Mouse (Mus musculus): ENCODE data around the gene Cpne6. TPM values are rescaled to one million over a fixed set of nuclear protein-coding genes. Genes with fewer than 3 reads are reported as not detected.

The Cpne6 gene
- total RNA-seq, 2 experiments from 2014 or later: 0.16 TPM; not detected in 1

Other genes starting within 250 kb of the Cpne6 start
- 10 to 100 TPM; 30.5 to 40.5 TPM for gene Dhrs4, start 31.7 kb upstream of the Cpne6 start, total RNA-seq (2021)
- 1 to 10 TPM in 1 of 2 experiments, under 1 TPM in 1; 0.74 to 1.3 TPM for gene Carmil3, start 19.8 kb upstream of the Cpne6 start, total RNA-seq (2021)
- not detected for gene Nrl, start 14.5 kb downstream of the Cpne6 start, total RNA-seq (2021)
- gene Pck2, start 29.8 kb downstream of the Cpne6 start, total RNA-seq (2021): 10 to 100 TPM; 11.5 to 13.8 TPM
- gene Dcaf11, start 49.6 kb downstream of the Cpne6 start, total RNA-seq (2021): 10 to 100 TPM; 76.5 to 87.8 TPM
- not detected for gene A730061H03Rik, start 50.0 kb downstream of the Cpne6 start, total RNA-seq (2021)
- gene Fitm1, start 65.2 kb downstream of the Cpne6 start, total RNA-seq (2021): 100 to 1,000 TPM; 415 to 455 TPM
- 10 to 100 TPM; 48.3 to 49.7 TPM for gene Psme1, start 67.7 kb downstream of the Cpne6 start, total RNA-seq (2021)
- 10 to 100 TPM; 38.6 to 39.4 TPM for gene Emc9, start 74.9 kb downstream of the Cpne6 start, total RNA-seq (2021)
- gene Psme2, start 80.7 kb downstream of the Cpne6 start, total RNA-seq (2021): 10 to 100 TPM; 57.5 to 63.2 TPM
- gene Rnf31, start 81.3 kb downstream of the Cpne6 start, total RNA-seq (2021): 10 to 100 TPM in 1 of 2 experiments, 1 to 10 TPM in 1; 9.4 to 11.7 TPM
- 1 to 10 TPM; 3.9 to 4.8 TPM for gene Irf9, start 93.1 kb downstream of the Cpne6 start, total RNA-seq (2021)
- under 1 TPM; 0.53 to 0.72 TPM for gene Rec8, start 107.6 kb downstream of the Cpne6 start, total RNA-seq (2021)
- 10 to 100 TPM; 52.5 to 62.0 TPM for gene Ipo4, start 125.5 kb downstream of the Cpne6 start, total RNA-seq (2021)
- gene Gm49378, start 127.5 kb downstream of the Cpne6 start, total RNA-seq (2021): under 1 TPM; 0.27 to 0.96 TPM
- 10 to 100 TPM; 21.5 TPM for gene Tm9sf1, start 133.4 kb downstream of the Cpne6 start, total RNA-seq (2021)
- under 1 TPM; 0.12 to 0.49 TPM for gene Tssk4, start 139.7 kb downstream of the Cpne6 start, total RNA-seq (2021)
- gene Mdp1, start 150.1 kb downstream of the Cpne6 start, total RNA-seq (2021): 10 to 100 TPM; 17.8 to 19.7 TPM
- 1 to 10 TPM; 4.0 to 4.3 TPM for gene Gmpr2, start 161.5 kb downstream of the Cpne6 start, total RNA-seq (2021)
- gene Nedd8, start 161.7 kb downstream of the Cpne6 start, total RNA-seq (2021): 100 to 1,000 TPM; 200 to 201 TPM
- 10 to 100 TPM; 10.3 to 11.2 TPM for gene Tinf2, start 171.4 kb downstream of the Cpne6 start, total RNA-seq (2021)
- gene Tgm1, start 203.5 kb downstream of the Cpne6 start, total RNA-seq (2021): under 1 TPM; 0.16 to 0.35 TPM
- 1 to 10 TPM; 8.2 to 9.3 TPM for gene Rabggta, start 211.8 kb downstream of the Cpne6 start, total RNA-seq (2021)
- gene Dhrs1, start 235.2 kb downstream of the Cpne6 start, total RNA-seq (2021): 10 to 100 TPM; 28.5 to 30.2 TPM
- gene Nop9, start 235.2 kb downstream of the Cpne6 start, total RNA-seq (2021): 10 to 100 TPM; 12.1 to 13.9 TPM
- gene Cideb, start 248.0 kb downstream of the Cpne6 start, total RNA-seq (2021): not detected

Data from gastrocnemius, postnatal 14 days (tissue).